Mouse (Mus musculus): Measurements from ENCODE around the gene Rpl15. TPM values are rescaled to one million over a fixed set of nuclear protein-coding genes. Genes with fewer than 3 reads are reported as not detected.
A peak's percentile ranks its signal among the peaks of the same experiment; 100 is the strongest.

The Rpl15 gene
- polyA plus RNA-seq, 1 experiment from 2014 or later, result 262 TPM

- Histone ChIP-seq H3K4me3 (ENCODE audit: low read depth, low read length) (no peak overlapping the region), H3K4me1 (replicated peaks; ENCODE audit: control insufficient read depth, insufficient read depth, low read length) (no peaks in the 10 kb centered on the region), H3K4me2 (replicated peaks; ENCODE audit: low read depth) (no peak overlapping the region), H3K27ac (ENCODE audit: low read depth, low read length) (no peak overlapping the region), H3K27me3 (replicated peaks; ENCODE audit: control insufficient read depth, insufficient read depth, low read length) (no peaks in the 10 kb centered on the region), H3K9ac (ENCODE audit: low read depth, low read length) (no peak overlapping the region), H3K36me3 (ENCODE audit: control insufficient read depth, insufficient read depth) (no peaks in the 10 kb centered on the region; the same call in 1 of the 2 replicates), H3K9me3 (ENCODE audit: control insufficient read depth) (no peaks in the 10 kb centered on the region)
- no peak for ATAC-seq
- 55% methylated on average over 3 of the region's 3 CpGs for WGBS
- TF ChIP-seq CTCF (IDR thresholded peaks at IDR 0.05; ENCODE audit: low read depth), result no peak
Observed at GRCm38 (mm10) chr14:18301591-18301990, 30.4 kb upstream of the Rpl15 start.

DNA sequence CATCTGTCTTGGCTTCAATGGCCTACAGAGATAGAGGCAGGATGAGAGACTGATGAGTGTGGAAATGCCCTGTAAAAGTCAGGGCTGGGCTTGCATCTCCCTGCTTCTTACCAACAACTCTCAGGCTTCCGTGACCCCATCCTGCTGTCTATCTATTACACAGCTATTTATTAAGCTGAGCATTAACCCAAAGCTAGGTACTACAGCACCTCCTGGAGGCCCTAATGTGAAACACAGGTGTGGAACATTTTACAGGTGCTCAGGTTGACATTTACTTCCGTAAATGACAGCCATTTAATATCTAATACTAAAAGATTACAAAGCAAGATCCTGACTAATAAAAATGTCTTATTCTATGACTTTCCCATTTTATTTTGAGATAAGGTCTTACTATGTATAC, 29.5 kb upstream of the Rpl15 start:
- H3K4me3 ChIP-seq (ENCODE audit: low read depth, low read length), result no peak overlapping the region
- H3K27ac ChIP-seq (ENCODE audit: low read depth, low read length), result no peak overlapping the region
- no peaks in the 10 kb centered on the region for H3K4me1 ChIP-seq (replicated peaks; ENCODE audit: control insufficient read depth, insufficient read depth, low read length)
- TF ChIP-seq CTCF (IDR thresholded peaks at IDR 0.05; ENCODE audit: low read depth), result peak; percentile 47
- H3K9me3 ChIP-seq (ENCODE audit: control insufficient read depth), result no peaks in the 10 kb centered on the region
- H3K9ac ChIP-seq (ENCODE audit: low read depth, low read length), result no peak overlapping the region
- H3K36me3 ChIP-seq (ENCODE audit: control insufficient read depth, insufficient read depth), result no peaks in the 10 kb centered on the region
- no peaks in the 10 kb centered on the region for H3K27me3 ChIP-seq (replicated peaks; ENCODE audit: control insufficient read depth, insufficient read depth, low read length)
- WGBS, result 87% methylated on average over 2 of the region's 2 CpGs
- no peak overlapping the region for H3K4me2 ChIP-seq (replicated peaks; ENCODE audit: low read depth)
- no peak for ATAC-seq

GRCm38 (mm10) chr14:18298874-18299273, 27.7 kb upstream of the Rpl15 start:
- Histone ChIP-seq H3K36me3 (ENCODE audit: control insufficient read depth, insufficient read depth) (no peaks in the 10 kb centered on the region), H3K9ac (ENCODE audit: low read depth, low read length) (no peak overlapping the region), H3K4me3 (ENCODE audit: low read depth, low read length) (no peak overlapping the region), H3K4me1 (replicated peaks; ENCODE audit: control insufficient read depth, insufficient read depth, low read length) (no peaks in the 10 kb centered on the region), H3K9me3 (ENCODE audit: control insufficient read depth) (no peaks in the 10 kb centered on the region), H3K27me3 (replicated peaks; ENCODE audit: control insufficient read depth, insufficient read depth, low read length) (no peaks in the 10 kb centered on the region), H3K4me2 (replicated peaks; ENCODE audit: low read depth) (no peak overlapping the region), H3K27ac (ENCODE audit: low read depth, low read length) (no peak overlapping the region)
- TF ChIP-seq CTCF (IDR thresholded peaks at IDR 0.05; ENCODE audit: low read depth), result no peak
- WGBS, result 89% methylated on average over 2 of the region's 2 CpGs
- ATAC-seq, result no peak

- Histone ChIP-seq H3K27ac (ENCODE audit: low read depth, low read length) (no peak overlapping the region), H3K36me3 (ENCODE audit: control insufficient read depth, insufficient read depth) (no peaks in the 10 kb centered on the region), H3K9ac (ENCODE audit: low read depth, low read length) (no peak overlapping the region), H3K4me2 (replicated peaks; ENCODE audit: low read depth) (no peak overlapping the region), H3K27me3 (replicated peaks; ENCODE audit: control insufficient read depth, insufficient read depth, low read length) (no peaks in the 10 kb centered on the region), H3K4me1 (replicated peaks; ENCODE audit: control insufficient read depth, insufficient read depth, low read length) (no peaks in the 10 kb centered on the region), H3K4me3 (ENCODE audit: low read depth, low read length) (no peak overlapping the region), H3K9me3 (ENCODE audit: control insufficient read depth) (no peaks in the 10 kb centered on the region)
- ATAC-seq, result no peak
- TF ChIP-seq CTCF (IDR thresholded peaks at IDR 0.05; ENCODE audit: low read depth), result no peak
- WGBS, result 81% methylated on average over 2 of the region's 2 CpGs
Observed at GRCm38 (mm10) chr14:18297441-18297840, 26.2 kb upstream of the Rpl15 start.

- no peaks in the 10 kb centered on the region for H3K9me3 ChIP-seq (ENCODE audit: control insufficient read depth)
- no peaks in the 10 kb centered on the region for H3K36me3 ChIP-seq (ENCODE audit: control insufficient read depth, insufficient read depth)
- no peaks in the 10 kb centered on the region for H3K27me3 ChIP-seq (replicated peaks; ENCODE audit: control insufficient read depth, insufficient read depth, low read length)
- H3K4me3 ChIP-seq (ENCODE audit: low read depth, low read length), result no peak overlapping the region
- H3K4me2 ChIP-seq (replicated peaks; ENCODE audit: low read depth), result no peak overlapping the region
- H3K27ac ChIP-seq (ENCODE audit: low read depth, low read length), result no peak overlapping the region
- no peak overlapping the region for H3K9ac ChIP-seq (ENCODE audit: low read depth, low read length)
- no peaks in the 10 kb centered on the region for H3K4me1 ChIP-seq (replicated peaks; ENCODE audit: control insufficient read depth, insufficient read depth, low read length)
- 81% methylated on average over 3 of the region's 3 CpGs for WGBS
- no peak for TF ChIP-seq CTCF (IDR thresholded peaks at IDR 0.05; ENCODE audit: low read depth)
- no peak for ATAC-seq
Observed at GRCm38 (mm10) chr14:18292578-18292977, 21.4 kb upstream of the Rpl15 start.

DNA sequence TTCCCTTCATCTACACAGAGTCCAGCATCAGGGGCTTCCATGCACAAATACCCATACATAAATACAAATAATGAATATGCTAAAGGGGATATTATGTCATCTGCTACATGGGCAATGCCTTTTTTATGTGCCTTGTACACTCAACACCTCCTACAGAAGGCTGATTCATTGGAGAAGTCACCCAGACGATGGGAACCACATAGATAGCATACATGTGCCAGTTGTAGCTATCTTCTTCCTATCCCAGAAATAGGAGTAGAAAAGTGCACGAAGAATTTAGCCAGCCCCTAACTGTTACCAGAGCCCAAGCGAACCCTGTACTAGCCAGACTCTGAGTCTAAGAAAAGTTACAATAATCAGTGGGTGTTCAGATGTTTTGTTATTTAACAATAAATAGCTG, 20.9 kb upstream of the Rpl15 start:
- Histone ChIP-seq H3K36me3 (ENCODE audit: control insufficient read depth, insufficient read depth) (no peaks in the 10 kb centered on the region), H3K4me1 (replicated peaks; ENCODE audit: control insufficient read depth, insufficient read depth, low read length) (no peaks in the 10 kb centered on the region), H3K27ac (ENCODE audit: low read depth, low read length) (no peak overlapping the region), H3K4me2 (replicated peaks; ENCODE audit: low read depth) (no peak overlapping the region), H3K9me3 (ENCODE audit: control insufficient read depth) (no peaks in the 10 kb centered on the region), H3K27me3 (replicated peaks; ENCODE audit: control insufficient read depth, insufficient read depth, low read length) (no peaks in the 10 kb centered on the region), H3K4me3 (ENCODE audit: low read depth, low read length) (no peak overlapping the region), H3K9ac (ENCODE audit: low read depth, low read length) (no peak overlapping the region)
- 86% methylated on average over 3 of the region's 3 CpGs for WGBS
- TF ChIP-seq CTCF (IDR thresholded peaks at IDR 0.05; ENCODE audit: low read depth), result no peak
- no peak for ATAC-seq

DNA sequence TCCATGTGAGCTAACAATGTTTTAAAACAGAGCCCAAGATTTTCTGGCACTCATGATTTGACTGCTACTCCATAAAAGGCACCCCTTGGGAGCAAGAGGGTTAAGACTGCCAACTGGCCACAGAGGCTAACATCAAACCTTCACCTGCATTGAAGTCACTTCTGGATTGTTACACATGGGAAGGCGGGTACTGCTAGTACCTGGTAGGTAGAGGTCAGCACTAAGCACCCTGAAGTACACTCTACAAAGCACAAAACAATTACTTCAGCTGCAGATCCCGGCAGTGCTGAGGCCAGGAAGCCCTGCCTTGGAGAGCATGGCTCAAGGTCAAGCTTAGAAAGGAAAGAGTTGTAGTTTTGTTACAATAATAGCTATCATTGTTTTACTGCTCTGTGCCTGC, 16.2 kb upstream of the Rpl15 start:
- H3K4me1 ChIP-seq (replicated peaks; ENCODE audit: control insufficient read depth, insufficient read depth, low read length), result no peaks in the 10 kb centered on the region
- H3K36me3 ChIP-seq (ENCODE audit: control insufficient read depth, insufficient read depth), result peaks cover 7% of the 10 kb centered on the region; the same call in 1 of the 2 replicates
- WGBS, result 57% methylated on average over 2 of the region's 2 CpGs
- H3K4me3 ChIP-seq (ENCODE audit: low read depth, low read length), result no peak overlapping the region
- no peaks in the 10 kb centered on the region for H3K27me3 ChIP-seq (replicated peaks; ENCODE audit: control insufficient read depth, insufficient read depth, low read length)
- no peak for ATAC-seq
- H3K27ac ChIP-seq (ENCODE audit: low read depth, low read length), result no peak overlapping the region
- no peak for TF ChIP-seq CTCF (IDR thresholded peaks at IDR 0.05; ENCODE audit: low read depth)
- H3K9ac ChIP-seq (ENCODE audit: low read depth, low read length), result no peak overlapping the region
- H3K4me2 ChIP-seq (replicated peaks; ENCODE audit: low read depth), result no peak overlapping the region
- H3K9me3 ChIP-seq (ENCODE audit: control insufficient read depth), result no peaks in the 10 kb centered on the region

All from intestine, postnatal 0 days (tissue).